9 mouse cellular contexts compared by ENCODE assay signal in genomic region chr7:4938456-4938855, GRCm38 (mm10). TPM values are rescaled to one million over a fixed set of nuclear protein-coding genes. Genes with fewer than 3 reads are reported as not detected.
DNase-seq lines count a peak whose midpoint lies in the region; ATAC-seq and TF ChIP-seq lines count a peak whose summit lies in the region.
"Had no signal": no experiment of that assay in that cellular context is flagged by ENCODE, and none has a peak within 500 bp of the region (broad histone marks: within the 10 kb centered on the region; RNA-seq: fewer than 3 reads in every experiment).

No protein-coding gene starts in this region.

- H3K36me3 ChIP-seq in ES-Bruce4 (ENCODE audit: control insufficient read depth, insufficient read depth, low read length, poor library complexity, severe bottlenecking), result no peaks in the 10 kb centered on the region

- ATAC-seq in erythroblast, adult 5-6 weeks (replicated peaks; ENCODE audit: low FRiP score, poor library complexity, severe bottlenecking), result peak; percentile 77
- peak; percentile 61; the same call in 1 of the 2 replicates for ATAC-seq in monocyte, adult 5-6 weeks (replicated peaks; ENCODE audit: insufficient number of reproducible peaks, low FRiP score, low TSS enrichment, poor library complexity, severe bottlenecking)

- H3K4me3 ChIP-seq in ES-Bruce4 (ENCODE audit: low read depth, low read length), result no peak overlapping the region

- no peaks in the 10 kb centered on the region for H3K27me3 ChIP-seq in ES-Bruce4 (ENCODE audit: control insufficient read depth, insufficient read depth, low read length, poor library complexity, severe bottlenecking)

- no peaks in the 10 kb centered on the region for H3K9me3 ChIP-seq in ES-Bruce4 (replicated peaks; ENCODE audit: control insufficient read depth, insufficient read depth, low read length, poor library complexity, severe bottlenecking)

- TF ChIP-seq EP300 in ES-Bruce4 (IDR thresholded peaks at IDR 0.05; ENCODE audit: insufficient read depth, low read depth, low read length), result 0 out of 2 replicates have a peak, but pooled peaks have one; percentile 13

- peak; percentile 60 to 73 for DNase-seq in left cerebral cortex, adult 18-20 months (ENCODE audit: low spot score in 2 of 2)
- DNase-seq in left cerebral cortex, adult 8-10 months (ENCODE audit: low spot score in 2 of 2), result no peak
- DNase-seq in adrenal gland, postnatal 25 days, result peak; percentile 80
- peak; percentile 31 for DNase-seq in large intestine, adult 2 months (ENCODE audit: low read depth, low spot score)
- no peak for DNase-seq in urinary bladder, postnatal 10 days (ENCODE audit: low spot score)

- H3K9ac ChIP-seq in ES-Bruce4 (ENCODE audit: low read depth, poor library complexity, severe bottlenecking), result no peak overlapping the region

- no peak overlapping the region for H3K27ac ChIP-seq in ES-Bruce4 (ENCODE audit: insufficient read depth, low read length)

- 50% methylated on average over 2 of the region's 2 CpGs for WGBS in large intestine, adult 2 months

- TF ChIP-seq POLR2A in ES-Bruce4 (IDR thresholded peaks at IDR 0.05; ENCODE audit: insufficient read depth, low read length), result no peak

- peak; percentile 99 for TF ChIP-seq CTCF in ES-Bruce4 (IDR thresholded peaks at IDR 0.05; ENCODE audit: low read depth, low read length)

- H3K4me1 ChIP-seq in ES-Bruce4 (ENCODE audit: control insufficient read depth, insufficient read depth, low read length), result no peaks in the 10 kb centered on the region

RNA-seq across cellular contexts. Expression of gene Ssc5d, which starts 12.9 kb away (rescaled TPM):
- total RNA-seq in left cerebral cortex, adult 18-20 months (2021), result 1 to 10 TPM; 2.6 to 3.3 TPM
- 1 to 10 TPM; 2.1 to 3.5 (median 2.6) TPM for total RNA-seq in left cerebral cortex, adult 8-10 months (2022)
- polyA plus RNA-seq in ES-Bruce4 (2011; ENCODE audit: insufficient read depth, insufficient read length, low read depth, missing spikeins), result 1.5 and 2.0 TPM in 2 replicates
- 2.0 and 3.2 TPM in 2 replicates for total RNA-seq in adrenal gland, postnatal 25 days (2021)
- total RNA-seq in erythroblast, adult 5-6 weeks (2015; ENCODE audit: low replicate concordance), result not detected in 2 replicates
- total RNA-seq in erythroblast, adult 5-6 weeks (2017; ENCODE audit: low replicate concordance), result 0.28 TPM in 1 of 2 replicates, not detected in the other
- 2.9 and 3.6 TPM in 2 replicates for polyA plus RNA-seq in large intestine, adult 2 months (2012; rRNA removed)
- total RNA-seq in monocyte, adult 5-6 weeks (2017), result not detected in 3 replicates

RNA-seq across cellular contexts. Expression of gene Nat14, which starts 16.6 kb away (rescaled TPM):
- total RNA-seq in left cerebral cortex, adult 18-20 months (2021), result 100 to 1,000 TPM; 104 TPM
- 100 to 1,000 TPM in 1 of 4 experiments, 10 to 100 TPM in 3; 94.7 to 100 (median 95.8) TPM for total RNA-seq in left cerebral cortex, adult 8-10 months (2022)
- polyA plus RNA-seq in ES-Bruce4 (2011; ENCODE audit: insufficient read depth, insufficient read length, low read depth, missing spikeins), result 2.2 and 3.3 TPM in 2 replicates
- 7.7 and 9.1 TPM in 2 replicates for total RNA-seq in adrenal gland, postnatal 25 days (2021)
- total RNA-seq in erythroblast, adult 5-6 weeks (2015; ENCODE audit: low replicate concordance), result 1.7 TPM in 1 of 2 replicates, not detected in the other
- total RNA-seq in erythroblast, adult 5-6 weeks (2017; ENCODE audit: low replicate concordance), result 2.5 TPM in 1 of 2 replicates, not detected in the other
- polyA plus RNA-seq in large intestine, adult 2 months (2012; rRNA removed), result 4.3 and 7.1 TPM in 2 replicates
- 0.49 TPM in 1 of 3 replicates, not detected in the others for total RNA-seq in monocyte, adult 5-6 weeks (2017)

RNA-seq across cellular contexts. Expression of gene Zfp628, which starts 23.4 kb away (rescaled TPM):
- 10 to 100 TPM; 14.7 to 15.9 TPM for total RNA-seq in left cerebral cortex, adult 18-20 months (2021)
- total RNA-seq in left cerebral cortex, adult 8-10 months (2022), result 10 to 100 TPM; 14.7 to 16.8 (median 15.5) TPM
- polyA plus RNA-seq in ES-Bruce4 (2011; ENCODE audit: insufficient read depth, insufficient read length, low read depth, missing spikeins), result 5.0 and 5.4 TPM in 2 replicates
- 16.4 and 19.0 TPM in 2 replicates for total RNA-seq in adrenal gland, postnatal 25 days (2021)
- 1.7 and 2.3 TPM in 2 replicates for total RNA-seq in erythroblast, adult 5-6 weeks (2015; ENCODE audit: low replicate concordance)
- total RNA-seq in erythroblast, adult 5-6 weeks (2017; ENCODE audit: low replicate concordance), result 1.5 and 2.0 TPM in 2 replicates
- 12.7 and 14.6 TPM in 2 replicates for polyA plus RNA-seq in large intestine, adult 2 months (2012; rRNA removed)
- 2.6 to 6.0 TPM (median 5.9 TPM) in 3 replicates for total RNA-seq in monocyte, adult 5-6 weeks (2017)

RNA-seq across cellular contexts. Expression of gene Sbk2, which starts 25.8 kb away (rescaled TPM):
- total RNA-seq in left cerebral cortex, adult 18-20 months (2021), result under 1 TPM; 0.26 to 0.45 TPM
- under 1 TPM; 0.16 to 0.68 (median 0.26) TPM for total RNA-seq in left cerebral cortex, adult 8-10 months (2022)
- 0.48 and 1.0 TPM in 2 replicates for polyA plus RNA-seq in ES-Bruce4 (2011; ENCODE audit: insufficient read depth, insufficient read length, low read depth, missing spikeins)
- total RNA-seq in adrenal gland, postnatal 25 days (2021), result 0.55 TPM in 1 of 2 replicates, not detected in the other
- total RNA-seq in erythroblast, adult 5-6 weeks (2015; ENCODE audit: low replicate concordance), result not detected in 2 replicates
- not detected in 2 replicates for total RNA-seq in erythroblast, adult 5-6 weeks (2017; ENCODE audit: low replicate concordance)
- 0.06 and 0.18 TPM in 2 replicates for polyA plus RNA-seq in large intestine, adult 2 months (2012; rRNA removed)
- not detected in 3 replicates for total RNA-seq in monocyte, adult 5-6 weeks (2017)

RNA-seq across cellular contexts. Expression of gene Gm36210, which starts 32.1 kb away (rescaled TPM):
- total RNA-seq in left cerebral cortex, adult 18-20 months (2021), result under 1 TPM in 1 of 2 experiments, not detected in 1; 0.46 TPM
- total RNA-seq in left cerebral cortex, adult 8-10 months (2022), result under 1 TPM in 3 of 4 experiments, not detected in 1; 0.48 to 0.65 (median 0.51) TPM
- polyA plus RNA-seq in ES-Bruce4 (2011; ENCODE audit: insufficient read depth, insufficient read length, low read depth, missing spikeins), result 1.1 TPM in 2 replicates
- total RNA-seq in adrenal gland, postnatal 25 days (2021), result not detected in 2 replicates
- not detected in 2 replicates for total RNA-seq in erythroblast, adult 5-6 weeks (2015; ENCODE audit: low replicate concordance)
- not detected in 2 replicates for total RNA-seq in erythroblast, adult 5-6 weeks (2017; ENCODE audit: low replicate concordance)
- polyA plus RNA-seq in large intestine, adult 2 months (2012; rRNA removed), result not detected in 2 replicates
- total RNA-seq in monocyte, adult 5-6 weeks (2017), result not detected in 3 replicates
- polyA plus RNA-seq: gonadal fat pad, adult 2 months had no signal

Comparison
In these comparisons a context has a peak if more than half of its experiments do, and no peak if none do; other contexts are left out.
1. DNase-seq: peak in left cerebral cortex, adult 18-20 months (2 of 2), adrenal gland, postnatal 25 days (single experiment) and large intestine, adult 2 months (single experiment); none in left cerebral cortex, adult 8-10 months (0 of 2) and urinary bladder, postnatal 10 days (single experiment).